Mouse (Mus musculus): ENCODE results near the gene Il19.

- TF ChIP-seq CTCF (IDR thresholded peaks at IDR 0.05; ENCODE audit: low read depth, low read length) (no peak), POLR2A (IDR thresholded peaks at IDR 0.05; ENCODE audit: extremely low read depth, insufficient read depth, low read length) (no peak)
These were observed 45.4 kb downstream of the Il19 start for GRCm38 (mm10) chr1:130894468-130894867.
